In the genomic region with DNA sequence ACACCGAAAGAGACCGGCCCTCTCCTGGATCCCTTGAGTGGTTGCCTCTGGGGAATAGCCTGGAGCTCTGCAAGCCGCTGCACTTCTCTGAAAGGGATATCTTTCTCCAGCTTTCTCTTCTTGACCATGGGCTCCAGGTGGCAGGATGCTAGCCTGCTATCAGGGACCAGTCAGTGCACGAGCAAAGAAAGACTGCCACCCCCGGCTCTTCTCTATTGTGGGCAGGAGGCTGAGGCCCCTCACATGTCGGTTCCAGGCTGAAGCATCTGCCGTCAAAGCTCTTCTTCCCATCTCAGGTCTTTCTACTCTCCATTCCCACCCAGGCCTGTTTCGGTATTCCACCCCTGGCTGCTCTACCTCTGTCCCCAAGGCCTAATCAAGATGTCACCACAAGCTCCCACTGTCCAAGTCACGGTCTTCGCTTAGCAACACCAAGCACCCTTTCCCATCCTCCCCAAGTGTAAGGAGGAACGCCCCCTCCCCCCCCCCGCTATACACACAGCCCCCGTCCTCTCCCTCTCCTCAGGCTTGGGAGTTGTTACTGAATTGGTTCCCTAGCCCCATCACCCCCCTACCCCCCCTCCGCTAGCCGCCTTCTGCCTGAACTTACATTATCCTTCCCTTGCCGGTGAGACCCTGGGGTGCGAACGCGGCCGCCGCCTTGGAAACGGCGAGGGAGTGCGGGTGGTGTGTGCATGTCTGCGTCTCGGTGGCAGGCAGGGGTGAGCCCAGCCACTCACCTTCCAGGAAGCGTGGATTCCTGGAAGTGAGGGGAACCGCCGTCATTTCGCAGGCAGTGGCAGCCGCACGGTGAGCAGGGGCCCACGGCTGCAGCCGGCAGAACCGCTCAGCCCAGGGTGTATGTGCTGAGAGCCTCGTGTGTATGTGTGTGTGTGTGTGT, we compare ENCODE assay signal across 7 mouse cellular contexts. TPM values are rescaled to one million over a fixed set of nuclear protein-coding genes. Genes with fewer than 3 reads are reported as not detected.
DNase-seq lines count a peak whose midpoint lies in the region; ATAC-seq and TF ChIP-seq lines count a peak whose summit lies in the region.

A gene (minus strand): TSS at position 881 of the 901 bp plus-strand sequence.

- no peak for DNase-seq in ES-E14 (ENCODE audit: low read depth, low spot score)
- DNase-seq in forebrain, embryonic 11.5 days (ENCODE audit: low spot score), result peak; percentile 80
- DNase-seq in hindbrain, embryonic 11.5 days (ENCODE audit: low spot score), result peak; percentile 62
- DNase-seq in layer of hippocampus, postnatal 36 days, result peak; percentile 45 to 46
- DNase-seq in lung, postnatal 4 days, result peak; percentile 52 to 62
- DNase-seq in right cerebral cortex, postnatal 4 days, result peak; percentile 64

- peak within 1 kb of the TSS; percentile 74 for H3K4me2 ChIP-seq in forebrain, embryonic 11.5 days (ENCODE audit: low read depth, low read length, severe bottlenecking)
- H3K4me2 ChIP-seq in hindbrain, embryonic 11.5 days (replicated peaks; ENCODE audit: low read depth, low read length), result peak within 1 kb of the TSS; percentile 79

- H3K27me3 ChIP-seq in forebrain, embryonic 11.5 days (ENCODE audit: control insufficient read depth, insufficient read depth, low read length), result no peaks in the 10 kb centered on the region
- H3K27me3 ChIP-seq in hindbrain, embryonic 11.5 days (ENCODE audit: control insufficient read depth, insufficient read depth, low read length), result no peaks in the 10 kb centered on the region

- no peak for TF ChIP-seq CTCF in bone marrow, adult 2 months (IDR thresholded peaks at IDR 0.05; ENCODE audit: control insufficient read depth, insufficient read depth, low read length)

- no peak for TF ChIP-seq POLR2A in bone marrow, adult 2 months (IDR thresholded peaks at IDR 0.05; ENCODE audit: borderline replicate concordance, control insufficient read depth, low read depth, low read length)

- no peaks in the 10 kb centered on the region for H3K9me3 ChIP-seq in ES-E14 (ENCODE audit: control insufficient read depth, insufficient read depth, low read depth, low read length)
- no peaks in the 10 kb centered on the region for H3K9me3 ChIP-seq in forebrain, embryonic 11.5 days (ENCODE audit: control insufficient read depth, low read length)
- H3K9me3 ChIP-seq in hindbrain, embryonic 11.5 days (ENCODE audit: control insufficient read depth, low read length), result no peaks in the 10 kb centered on the region

- H3K4me1 ChIP-seq in ES-E14 (ENCODE audit: control insufficient read depth in 2 of 2, insufficient read depth in 2 of 2, low read length in 2 of 2, poor library complexity in 1 of 2), result peaks cover 3 to 19% of the 10 kb centered on the region in 2 experiments; a peak in 2 of 4 replicates
- H3K4me1 ChIP-seq in bone marrow, adult 2 months (ENCODE audit: control insufficient read depth, insufficient read depth, low read length), result no peaks in the 10 kb centered on the region
- H3K4me1 ChIP-seq in forebrain, embryonic 11.5 days (replicated peaks; ENCODE audit: control insufficient read depth, insufficient read depth, low read length), result peaks cover 10% of the 10 kb centered on the region; the same call in 1 of the 2 replicates
- H3K4me1 ChIP-seq in hindbrain, embryonic 11.5 days (replicated peaks; ENCODE audit: control insufficient read depth, insufficient read depth, low read length), result no peaks in the 10 kb centered on the region

- 18% methylated on average over 36 of the region's 36 CpGs for whole genome bisulfite sequencing in bone marrow, adult 2 months
- 4% methylated on average over 36 of the region's 36 CpGs for WGBS in forebrain, embryonic 11.5 days
- 3% methylated on average over 32 of the region's 36 CpGs for WGBS in hindbrain, embryonic 11.5 days

- ATAC-seq in forebrain, embryonic 11.5 days (replicated peaks; ENCODE audit: low FRiP score), result peak; percentile 73
- ATAC-seq in hindbrain, embryonic 11.5 days (ENCODE audit: low FRiP score), result peak; percentile 84

- H3K4me3 ChIP-seq in ES-E14 (ENCODE audit: insufficient read depth in 1 of 2, low read depth in 1 of 2, low read length in 2 of 2, poor library complexity in 1 of 2, severe bottlenecking in 1 of 2), result peak within 1 kb of the TSS; percentile 59 to 82
- peak within 1 kb of the TSS; percentile 20 for H3K4me3 ChIP-seq in bone marrow, adult 2 months (replicated peaks; ENCODE audit: control insufficient read depth, low read depth, low read length)
- peak within 1 kb of the TSS; percentile 47 for H3K4me3 ChIP-seq in forebrain, embryonic 11.5 days (ENCODE audit: low read depth, low read length)
- H3K4me3 ChIP-seq in hindbrain, embryonic 11.5 days (ENCODE audit: low read depth, low read length), result peak within 1 kb of the TSS; percentile 44

- H3K36me3 ChIP-seq in ES-E14 (ENCODE audit: control insufficient read depth, insufficient read depth, low read length, poor library complexity, severe bottlenecking), result no peaks in the 10 kb centered on the region
- H3K36me3 ChIP-seq in forebrain, embryonic 11.5 days (ENCODE audit: control insufficient read depth, insufficient read depth, low read length), result no peaks in the 10 kb centered on the region
- H3K36me3 ChIP-seq in hindbrain, embryonic 11.5 days (ENCODE audit: control insufficient read depth, insufficient read depth, low read length), result 0 out of 2 replicates have a peak, but pooled peaks cover 2% of the 10 kb centered on the region

- peak within 1 kb of the TSS; percentile 70 for H3K9ac ChIP-seq in ES-E14 (ENCODE audit: insufficient read depth, low read depth, low read length, poor library complexity, severe bottlenecking)
- H3K9ac ChIP-seq in forebrain, embryonic 11.5 days (ENCODE audit: low read length), result peak within 1 kb of the TSS; percentile 74
- peak within 1 kb of the TSS; percentile 74 for H3K9ac ChIP-seq in hindbrain, embryonic 11.5 days (ENCODE audit: low read depth, low read length)

- peak within 1 kb of the TSS; percentile 46; the same call in 1 of the 2 replicates for H3K27ac ChIP-seq in ES-E14 (ENCODE audit: insufficient read depth, low read depth, low read length, poor library complexity, severe bottlenecking)
- no peak within 1 kb of the TSS for H3K27ac ChIP-seq in bone marrow, adult 2 months (ENCODE audit: control insufficient read depth, insufficient read depth, low read depth, low read length, poor library complexity)
- H3K27ac ChIP-seq in forebrain, embryonic 11.5 days (ENCODE audit: low read depth, low read length), result peak within 1 kb of the TSS; percentile 62
- H3K27ac ChIP-seq in hindbrain, embryonic 11.5 days (ENCODE audit: low read depth, low read length), result peak within 1 kb of the TSS; percentile 70

- in situ Hi-C loops in ES-E14 (cut with MboI; ENCODE audit: low sequenced_read_pairs in 2 of 2, unreplicated experiment in 2 of 2), result no loop called here

TF ChIP-seq in ES-E14, 5 proteins besides CTCF, POLR2A, EP300 and RAD21:
- TF ChIP-seq ZNF384 (IDR thresholded peaks at IDR 0.05; ENCODE audit: low read depth, low read length) (no peak), HCFC1 (IDR thresholded peaks at IDR 0.05; ENCODE audit: borderline replicate concordance, insufficient read depth, low read length) (no peak), ZC3H11A (IDR thresholded peaks at IDR 0.05; ENCODE audit: borderline replicate concordance, low read depth, low read length) (no peak), MAFK (IDR thresholded peaks at IDR 0.05; ENCODE audit: insufficient read depth, low read depth, low read length) (no peak), CHD2 (IDR thresholded peaks at IDR 0.05; ENCODE audit: low read depth, low read length) (no peak)

RNA-seq across cellular contexts. Expression of the gene that starts here (rescaled TPM):
- total RNA-seq in ES-E14 (2012; rRNA removed), result 1.4 and 1.9 TPM in 2 replicates
- polyA plus RNA-seq in bone marrow, adult 2 months (2011; ENCODE audit: insufficient read depth, insufficient read length, low replicate concordance, missing spikeins), result not detected in 2 replicates
- polyA plus RNA-seq in forebrain, embryonic 11.5 days (2014; fragmentation: Nextera tagmentation; extraction: Ambion mirVana), result 4.1 and 5.8 TPM in 2 replicates
- 4.3 and 4.9 TPM in 2 replicates for polyA plus RNA-seq in hindbrain, embryonic 11.5 days (2014; fragmentation: Nextera tagmentation; extraction: Ambion mirVana)
- 10 to 100 TPM; 14.8 to 15.5 TPM for total RNA-seq in layer of hippocampus, postnatal 36 days (2021)

Comparison
In these comparisons a context has a peak if more than half of its experiments do, and no peak if none do; other contexts are left out.
1. H3K4me3 ChIP-seq: peak in every context shown above with its lines; median percentile 70 in ES-E14; 47 in forebrain, embryonic 11.5 days; 44 in hindbrain, embryonic 11.5 days; 20 in bone marrow, adult 2 months.